In the genomic region with DNA sequence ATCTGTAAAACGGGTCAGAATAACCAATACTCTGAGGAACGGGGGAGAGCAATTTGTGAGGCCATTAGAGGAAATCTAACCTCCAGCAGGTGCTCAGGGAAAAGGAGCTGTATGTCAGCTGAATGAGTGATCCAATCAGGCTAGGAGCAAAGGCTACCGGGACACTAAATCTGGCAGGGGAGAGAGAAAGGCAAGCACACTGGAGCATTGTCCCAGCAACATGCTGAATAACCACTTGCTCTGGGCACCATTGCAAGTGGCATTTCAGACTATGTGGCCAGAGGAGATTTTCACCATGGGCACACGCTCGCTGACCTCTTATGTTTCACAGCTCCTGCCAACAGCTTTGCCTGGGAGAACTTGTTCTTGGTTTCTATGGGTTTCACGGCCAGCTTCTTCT, we compare ENCODE assay signal across 21 mouse cellular contexts. TPM values are rescaled to one million over a fixed set of nuclear protein-coding genes. Genes with fewer than 3 reads are reported as not detected.
DNase-seq lines count a peak whose midpoint lies in the region; ATAC-seq lines count a peak whose summit lies in the region.
"Had no signal": no experiment of that assay in that cellular context is flagged by ENCODE, and none has a peak within 500 bp of the region (broad histone marks: within the 10 kb centered on the region; RNA-seq: fewer than 3 reads in every experiment).

No protein-coding gene starts in this region.

- H3K4me3 ChIP-seq in midbrain, embryonic 14.5 days (replicated peaks; ENCODE audit: low read depth, low read length), result no peak overlapping the region
- no peak overlapping the region for H3K4me3 ChIP-seq in midbrain, embryonic 10.5 days
- H3K4me3 ChIP-seq: embryonic facial prominence, embryonic 12.5 days; heart, adult 2 months; heart, embryonic 15.5 days; hindbrain, embryonic 10.5 days had no signal

- no peak overlapping the region for H3K4me2 ChIP-seq in midbrain, embryonic 14.5 days (ENCODE audit: low read length)
- H3K4me2 ChIP-seq: embryonic facial prominence, embryonic 12.5 days; heart, embryonic 11.5 days; heart, embryonic 15.5 days had no signal

- H3K27ac ChIP-seq in midbrain, embryonic 14.5 days (replicated peaks; ENCODE audit: low read depth, low read length), result 0 out of 2 replicates have a peak overlapping the region, but pooled peaks have one; percentile 26
- no peak overlapping the region for H3K27ac ChIP-seq in midbrain, embryonic 10.5 days (replicated peaks)
- H3K27ac ChIP-seq: embryonic facial prominence, embryonic 12.5 days; heart, adult 2 months; heart, embryonic 15.5 days; hindbrain, embryonic 10.5 days had no signal

- H3K36me3 ChIP-seq in midbrain, embryonic 14.5 days (ENCODE audit: control insufficient read depth, insufficient read depth, low read length), result peaks cover 90% of the 10 kb centered on the region
- peaks cover 98% of the 10 kb centered on the region for H3K36me3 ChIP-seq in midbrain, embryonic 10.5 days

- no peak for ATAC-seq in midbrain, embryonic 14.5 days (ENCODE audit: low FRiP score, low TSS enrichment)
- ATAC-seq: forebrain, embryonic 16.5 days; hindbrain, embryonic 16.5 days; intestine, postnatal 0 days had no signal

- peak; percentile 29 for DNase-seq in gastrocnemius, postnatal 14 days
- no peak for DNase-seq in gastrocnemius, postnatal 10 days
- no peak for DNase-seq in midbrain, embryonic 14.5 days
- no peak for DNase-seq in midbrain, embryonic 10.5 days (ENCODE audit: low spot score)
- peak; percentile 63 for DNase-seq in gastrocnemius, postnatal 25 days
- no peak for DNase-seq in left cerebral cortex, postnatal 36 days (ENCODE audit: low spot score in 2 of 2)
- no peak for DNase-seq in c-Kit-positive CD71-positive TER-119-positive erythroid progenitor cells, embryonic 14.5 days (ENCODE audit: low spot score)
- DNase-seq: adrenal gland, adult 8-10 months; adrenal gland, postnatal 36 days; cerebellum, adult 11-12 months; cerebellum, adult 9-10 months; cerebellum, postnatal 25 days; heart, adult 2 months; heart, postnatal 14 days had no signal

- H3K27me3 ChIP-seq in midbrain, embryonic 14.5 days (ENCODE audit: control insufficient read depth, insufficient read depth, low read length), result no peaks in the 10 kb centered on the region
- H3K27me3 ChIP-seq in midbrain, embryonic 10.5 days (ENCODE audit: low read depth, poor library complexity, severe bottlenecking), result no peaks in the 10 kb centered on the region
- H3K27me3 ChIP-seq: embryonic facial prominence, embryonic 12.5 days; heart, embryonic 15.5 days had no signal

- no peak overlapping the region for H3K9ac ChIP-seq in midbrain, embryonic 14.5 days (replicated peaks; ENCODE audit: low read length)
- H3K9ac ChIP-seq: embryonic facial prominence, embryonic 12.5 days; heart, embryonic 15.5 days had no signal

- intact Hi-C loops in gastrocnemius, postnatal 14 days (cut with DNase I; ENCODE audit: low total_unique reads), result no loop called here
- intact Hi-C loops in left cerebral cortex, postnatal 36 days (cut with DNase I), result loop anchor here (10.0 kb wide), 1 partner anchor 248 kb away; no protein-coding TSS in a partner anchor

- no peaks in the 10 kb centered on the region for H3K9me3 ChIP-seq in midbrain, embryonic 14.5 days (ENCODE audit: control insufficient read depth, low read length)
- H3K9me3 ChIP-seq in midbrain, embryonic 10.5 days (replicated peaks), result no peaks in the 10 kb centered on the region
- H3K9me3 ChIP-seq: embryonic facial prominence, embryonic 12.5 days; heart, embryonic 15.5 days; hindbrain, embryonic 10.5 days had no signal

- 93% methylated on average over 6 of the region's 6 CpGs for WGBS in midbrain, embryonic 14.5 days
- 94% methylated on average over 6 of the region's 6 CpGs for WGBS in midbrain, embryonic 10.5 days

- H3K4me1 ChIP-seq in midbrain, embryonic 14.5 days (ENCODE audit: control insufficient read depth, insufficient read depth, low read length), result no peaks in the 10 kb centered on the region
- H3K4me1 ChIP-seq in midbrain, embryonic 10.5 days, result no peaks in the 10 kb centered on the region
- H3K4me1 ChIP-seq: embryonic facial prominence, embryonic 12.5 days; heart, embryonic 15.5 days; hindbrain, embryonic 10.5 days had no signal

RNA-seq across cellular contexts. Expression of gene Rspry1, which starts 19.2 kb away (rescaled TPM):
- 10 to 100 TPM in 1 of 2 experiments, 1 to 10 TPM in 1; 9.4 to 10.3 TPM for total RNA-seq in gastrocnemius, postnatal 14 days (2021)
- total RNA-seq in gastrocnemius, postnatal 10 days (2021), result 10 to 100 TPM; 12.9 to 18.6 TPM
- polyA plus RNA-seq in midbrain, embryonic 14.5 days (2014; fragmentation: Nextera tagmentation; extraction: Ambion mirVana), result 46.1 and 54.4 TPM in 2 replicates
- 45.2 and 49.5 TPM in 2 replicates for polyA plus RNA-seq in midbrain, embryonic 10.5 days (2016; fragmentation: Nextera tagmentation; extraction: Ambion mirVana)
- 1 to 10 TPM; 7.9 to 8.3 TPM for total RNA-seq in gastrocnemius, postnatal 25 days (2021)
- total RNA-seq in left cerebral cortex, postnatal 36 days (2021), result 10 to 100 TPM; 24.8 to 30.0 TPM

RNA-seq across cellular contexts. Expression of gene Fam192a, which starts 19.2 kb away (rescaled TPM):
- 10 to 100 TPM; 21.1 to 25.2 TPM for total RNA-seq in gastrocnemius, postnatal 14 days (2021)
- 10 to 100 TPM; 24.6 to 25.9 TPM for total RNA-seq in gastrocnemius, postnatal 10 days (2021)
- 71.9 and 91.9 TPM in 2 replicates for polyA plus RNA-seq in midbrain, embryonic 14.5 days (2014; fragmentation: Nextera tagmentation; extraction: Ambion mirVana)
- polyA plus RNA-seq in midbrain, embryonic 10.5 days (2016; fragmentation: Nextera tagmentation; extraction: Ambion mirVana), result 91.8 and 98.8 TPM in 2 replicates
- total RNA-seq in gastrocnemius, postnatal 25 days (2021), result 10 to 100 TPM; 16.7 to 18.7 TPM
- 10 to 100 TPM; 45.3 to 45.6 TPM for total RNA-seq in left cerebral cortex, postnatal 36 days (2021)

RNA-seq across cellular contexts. Expression of gene Cpne2, which starts 49.8 kb away (rescaled TPM):
- total RNA-seq in gastrocnemius, postnatal 14 days (2021), result 10 to 100 TPM; 13.4 to 20.7 TPM
- 10 to 100 TPM; 21.5 to 23.8 TPM for total RNA-seq in gastrocnemius, postnatal 10 days (2021)
- polyA plus RNA-seq in midbrain, embryonic 14.5 days (2014; fragmentation: Nextera tagmentation; extraction: Ambion mirVana), result 11.5 and 14.1 TPM in 2 replicates
- 13.6 and 17.6 TPM in 2 replicates for polyA plus RNA-seq in midbrain, embryonic 10.5 days (2016; fragmentation: Nextera tagmentation; extraction: Ambion mirVana)
- total RNA-seq in gastrocnemius, postnatal 25 days (2021), result 1 to 10 TPM; 5.1 to 9.8 TPM
- 10 to 100 TPM; 18.0 to 24.7 TPM for total RNA-seq in left cerebral cortex, postnatal 36 days (2021)

Comparison
In these comparisons a context has a peak if more than half of its experiments do, and no peak if none do; other contexts are left out.
1. DNase-seq: peak in gastrocnemius, postnatal 14 days (single experiment) and gastrocnemius, postnatal 25 days (single experiment); none in gastrocnemius, postnatal 10 days (single experiment), midbrain, embryonic 14.5 days (single experiment), midbrain, embryonic 10.5 days (single experiment), left cerebral cortex, postnatal 36 days (0 of 2) and c-Kit-positive CD71-positive TER-119-positive erythroid progenitor cells, embryonic 14.5 days (single experiment).